Mouse (Mus musculus) right cerebral cortex, adult 2 months (tissue): Measurements from ENCODE around the gene Prss16.

ENCODE experiments used
- DNase-seq, 2 experiments: peaks; one replicate each; pipeline ENCODE4 v3.0.0; 2021 to 2022; ENCODE audit warnings: low spot score in 2 of 2

Prss16 gene

DNA sequence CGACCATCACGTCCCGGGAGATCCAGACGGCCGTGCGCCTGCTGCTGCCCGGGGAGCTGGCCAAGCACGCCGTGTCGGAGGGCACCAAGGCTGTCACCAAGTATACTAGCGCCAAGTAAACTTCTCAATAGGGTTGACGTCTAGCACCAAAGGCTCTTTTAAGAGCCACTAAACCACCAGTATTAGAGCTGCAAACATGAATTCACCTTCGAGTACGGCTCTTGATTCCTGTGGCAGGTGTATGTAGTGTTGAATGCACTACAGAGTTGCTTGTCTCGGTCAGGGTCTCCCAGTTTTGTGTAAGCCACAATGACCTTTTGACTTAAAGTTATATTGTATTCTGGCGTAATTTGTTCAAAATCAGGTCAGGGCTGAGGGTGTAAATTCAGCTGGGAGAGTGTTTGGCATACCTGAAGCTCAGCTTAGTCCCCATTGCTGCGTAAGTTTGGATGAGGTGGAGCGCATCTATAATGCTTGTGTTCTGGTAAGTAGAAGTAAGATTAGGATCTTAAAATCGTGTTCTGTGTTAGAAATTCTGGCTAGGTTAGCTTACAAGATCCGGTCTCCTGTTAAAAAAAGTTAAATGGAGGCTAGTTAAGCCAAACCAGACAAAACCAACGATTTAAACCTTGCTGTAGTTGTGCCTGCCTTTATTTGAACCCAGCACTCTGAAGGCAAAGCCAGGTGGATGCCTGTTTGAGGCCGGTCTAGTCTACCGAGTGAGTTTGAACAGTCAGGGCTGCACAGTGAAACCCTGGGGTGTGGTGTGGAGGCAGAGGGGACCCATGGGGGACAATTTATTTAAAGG lies 26.8 kb upstream of the Prss16 start:
- DNase-seq, result no peak

DNA sequence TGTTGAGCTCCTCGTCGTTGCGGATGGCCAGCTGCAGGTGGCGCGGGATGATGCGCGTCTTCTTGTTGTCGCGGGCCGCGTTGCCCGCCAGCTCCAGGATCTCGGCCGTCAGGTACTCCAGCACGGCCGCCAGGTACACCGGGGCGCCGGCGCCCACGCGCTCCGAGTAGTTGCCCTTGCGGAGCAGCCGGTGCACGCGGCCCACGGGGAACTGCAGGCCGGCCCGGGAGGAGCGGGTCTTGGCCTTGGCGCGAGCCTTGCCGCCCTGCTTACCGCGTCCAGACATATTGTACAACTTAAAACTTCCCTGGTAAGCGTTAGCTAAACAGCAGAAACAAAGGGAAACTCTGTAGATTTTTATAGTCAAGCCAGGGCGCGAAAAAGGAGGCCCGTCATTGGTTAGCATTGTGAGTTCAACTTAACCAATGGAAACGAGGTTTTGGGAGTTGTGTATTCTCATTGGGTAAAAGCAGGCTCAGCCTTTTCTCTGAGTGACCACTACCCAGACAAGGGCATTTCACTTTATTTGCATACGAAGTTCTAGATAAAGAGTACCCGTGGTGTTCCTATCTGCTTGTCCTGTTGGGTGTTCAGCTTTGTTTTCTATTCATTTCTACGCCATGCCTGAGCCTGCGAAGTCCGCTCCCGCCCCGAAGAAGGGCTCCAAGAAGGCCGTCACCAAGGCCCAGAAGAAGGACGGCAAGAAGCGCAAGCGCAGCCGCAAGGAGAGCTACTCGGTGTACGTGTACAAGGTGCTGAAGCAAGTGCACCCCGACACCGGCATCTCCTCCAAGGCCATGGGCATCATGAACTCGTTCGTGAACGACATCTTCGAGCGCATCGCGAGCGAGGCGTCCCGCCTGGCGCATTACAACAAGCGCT lies 26.0 kb upstream of the Prss16 start, which contains the start of the genes Hist1h2ah and Hist1h2bk:
Gene Hist1h2ah (minus strand): TSS at position 302 of the 882 bp plus-strand sequence.
Gene Hist1h2bk (plus strand): TSS at position 604 of the 882 bp plus-strand sequence.
- DNase-seq, result peak; percentile 88 to 92

GRCm38 (mm10) chr13:22034443-22035266 lies 25.1 kb upstream of the Prss16 start:
- DNase-seq, result no peak

DNA sequence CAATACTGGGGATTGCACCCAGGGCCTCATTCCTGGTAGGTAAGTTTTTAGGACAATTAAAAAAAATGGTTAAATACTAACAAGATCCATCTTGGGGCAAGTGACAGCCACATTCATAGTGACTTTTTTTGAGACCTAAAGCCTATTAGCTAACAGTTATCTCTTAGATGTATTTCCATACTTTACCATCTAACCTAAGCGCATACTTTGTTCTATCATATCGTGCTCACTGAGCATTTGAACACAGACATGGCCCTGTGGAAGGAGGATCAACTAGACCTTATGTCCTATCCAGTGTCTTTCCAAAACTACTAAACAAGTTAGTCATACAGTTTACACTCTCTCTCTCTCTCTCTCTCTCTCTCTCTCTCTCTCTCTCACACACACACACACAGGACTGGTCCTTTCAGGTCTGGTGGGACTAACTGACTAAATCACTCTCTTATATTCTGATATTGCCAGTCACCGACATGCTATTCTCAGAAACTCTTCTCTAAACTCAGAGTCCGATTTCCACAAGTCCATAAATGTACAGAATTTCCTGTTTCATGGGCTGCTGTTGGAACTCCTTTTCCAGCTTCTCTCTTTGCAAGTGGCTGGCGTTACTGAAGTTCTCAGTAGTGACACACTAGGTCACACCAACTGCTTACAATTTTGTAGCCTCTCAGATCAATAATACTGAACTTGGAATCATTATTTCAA lies 24.4 kb upstream of the Prss16 start:
- DNase-seq, result no peak

GRCm38 (mm10) chr13:22030493-22030892 lies 21.0 kb upstream of the Prss16 start:
- DNase-seq, result no peak

GRCm38 (mm10) chr13:22029928-22030327 lies 20.4 kb upstream of the Prss16 start:
- DNase-seq, result peak; percentile 57 to 62

GRCm38 (mm10) chr13:22028673-22029460 lies 19.3 kb upstream of the Prss16 start:
- peak; percentile 96 to 97 for DNase-seq

- DNase-seq, result peak; percentile 93 to 95
Measured at GRCm38 (mm10) chr13:22026058-22027031, 16.8 kb upstream of the Prss16 start.

DNA sequence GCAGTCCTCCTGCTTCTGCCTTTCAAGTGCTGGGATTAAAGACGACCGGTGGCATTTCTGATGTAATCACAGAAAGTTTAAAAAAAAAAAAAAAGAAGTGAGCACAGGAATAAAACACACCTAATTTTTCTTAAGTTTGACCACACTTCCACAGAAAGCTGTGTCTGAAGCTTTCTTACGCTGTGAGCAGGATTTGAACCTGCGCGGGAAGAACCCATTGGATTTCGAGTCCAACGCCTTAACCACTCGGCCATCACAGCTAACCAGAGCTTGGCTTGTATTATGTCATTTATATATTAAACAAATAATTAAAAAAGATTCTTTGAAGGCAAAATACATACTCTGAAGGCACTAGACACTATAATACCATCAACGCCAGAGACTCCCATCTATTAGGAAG lies 12.7 kb upstream of the Prss16 start:
- peak; percentile 77 to 82 for DNase-seq

DNA sequence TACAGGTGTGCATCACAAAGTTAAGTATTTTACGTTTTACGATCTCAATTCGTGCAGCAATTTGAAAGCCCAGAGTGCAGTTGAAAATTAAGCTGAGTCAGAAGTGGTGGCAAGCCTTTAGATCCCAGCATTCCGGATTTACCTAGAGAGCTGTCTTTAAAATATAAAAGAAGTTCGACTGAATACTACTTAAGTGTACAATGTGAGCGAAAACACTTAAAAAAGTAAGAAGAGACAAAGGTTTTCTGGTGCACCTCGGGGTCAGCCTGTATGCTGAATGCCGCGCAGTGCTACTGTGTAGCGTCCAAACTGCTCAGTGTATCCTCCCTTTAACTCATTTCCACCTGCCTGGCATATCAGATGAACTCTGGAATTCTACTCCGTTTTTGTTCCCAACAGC lies 12.0 kb upstream of the Prss16 start:
- DNase-seq, result no peak

DNA sequence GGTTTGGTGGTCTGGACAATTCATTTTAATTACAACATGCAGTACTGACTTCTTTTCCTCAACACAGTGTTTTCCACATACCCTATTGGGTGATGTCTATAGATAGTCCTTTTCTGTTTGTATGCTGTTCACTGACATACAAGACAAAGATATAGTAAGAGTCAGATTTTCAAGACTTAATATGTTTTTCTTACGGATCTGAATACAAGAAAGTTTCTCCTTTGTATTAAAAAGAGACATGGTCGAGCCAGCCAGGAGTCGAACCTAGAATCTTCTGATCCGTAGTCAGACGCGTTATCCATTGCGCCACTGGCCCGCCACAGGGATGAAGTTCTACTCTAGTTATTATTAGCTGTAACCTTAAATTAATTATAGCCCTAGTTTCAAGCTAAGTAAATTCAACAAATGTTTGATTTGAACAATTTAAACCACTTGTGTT lies 11.4 kb upstream of the Prss16 start:
- DNase-seq, result peak in 1 of 2 experiments; percentile 74

DNA sequence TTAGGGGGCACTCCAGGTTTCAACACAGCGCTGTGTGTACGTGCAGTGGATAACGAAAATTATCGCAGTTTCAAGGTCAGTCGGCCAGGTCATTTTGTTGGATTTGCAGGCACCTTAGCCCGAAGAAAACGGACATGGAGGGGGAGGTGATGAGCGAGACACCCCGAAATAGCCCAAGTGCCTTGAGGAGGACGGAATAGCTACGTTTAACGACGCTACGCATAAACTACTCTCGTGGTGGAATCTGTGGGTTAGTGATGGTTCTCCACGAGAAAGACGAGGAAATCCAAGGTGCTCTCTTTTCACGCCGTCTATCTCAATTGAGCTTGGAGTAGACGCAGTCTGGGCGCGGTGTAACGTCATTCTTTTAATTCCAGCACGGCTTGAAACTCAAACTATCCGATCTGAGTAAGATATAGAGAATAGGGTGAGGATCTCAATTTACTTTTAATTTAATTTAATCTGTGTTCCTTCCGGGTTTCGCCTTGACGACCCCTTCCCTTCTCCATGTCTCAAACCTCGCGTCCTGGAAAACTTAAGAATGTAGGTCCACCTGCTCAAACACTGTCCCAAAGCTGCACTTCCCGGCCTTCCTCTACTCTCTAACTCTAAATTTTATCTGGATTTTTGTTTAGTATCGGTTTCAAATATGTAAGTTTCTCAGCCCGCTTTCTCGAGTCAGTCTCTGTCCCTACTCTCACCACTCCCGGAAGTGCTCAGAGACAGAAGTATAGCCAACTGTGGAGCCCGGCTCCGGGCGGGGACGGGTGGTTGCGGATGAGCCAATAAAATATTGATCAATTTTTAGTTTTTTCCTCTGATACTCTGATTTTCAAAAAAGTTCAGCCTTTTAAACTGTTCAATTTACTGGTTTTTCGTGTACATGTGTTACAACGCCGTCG lies 10.6 kb upstream of the Prss16 start:
- DNase-seq, result no peak

GRCm38 (mm10) chr13:22015479-22016450 lies 6.2 kb upstream of the Prss16 start:
- peak; percentile 78 to 81 for DNase-seq

DNA sequence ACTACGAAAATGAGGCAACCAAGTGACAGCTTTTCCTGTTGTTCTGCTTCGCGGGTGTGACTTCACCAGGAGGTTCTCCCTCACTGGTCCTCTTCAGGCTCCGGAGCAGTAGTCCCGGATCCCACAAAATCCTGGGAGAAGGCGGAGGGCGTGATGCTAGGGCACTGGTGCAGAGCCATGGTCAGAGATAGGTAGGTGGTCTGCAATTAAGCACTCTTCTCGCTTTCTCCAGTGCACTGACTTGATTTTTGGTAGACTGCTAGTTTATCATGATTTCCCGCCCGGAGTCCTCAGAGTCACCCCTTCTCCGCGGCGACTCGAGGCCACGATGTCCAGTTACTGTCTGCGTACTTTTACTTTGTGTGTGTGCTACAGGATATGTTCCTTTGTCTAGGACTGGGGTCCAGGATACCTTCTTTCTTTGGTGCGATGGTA lies 4.9 kb upstream of the Prss16 start:
- no peak for DNase-seq

DNA sequence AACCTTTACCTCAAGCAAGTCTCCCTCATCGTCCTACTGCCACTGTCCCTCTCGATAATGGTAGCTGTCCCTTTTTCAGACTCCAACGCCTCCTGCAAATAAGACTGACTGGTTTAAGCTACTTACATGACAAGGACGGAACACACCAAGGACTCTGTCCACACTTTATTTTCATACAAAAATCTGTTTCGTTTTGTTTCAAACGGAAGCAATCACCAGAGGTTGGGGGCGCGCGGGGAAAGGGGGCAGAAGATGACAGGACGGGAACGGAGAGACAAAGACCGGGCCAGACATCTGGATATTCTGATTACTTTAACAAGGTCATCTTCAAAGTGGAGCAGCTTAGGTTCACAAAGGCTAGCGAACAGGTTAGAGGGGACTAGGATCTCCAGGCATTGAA lies 4.2 kb upstream of the Prss16 start:
- DNase-seq, result no peak

DNA sequence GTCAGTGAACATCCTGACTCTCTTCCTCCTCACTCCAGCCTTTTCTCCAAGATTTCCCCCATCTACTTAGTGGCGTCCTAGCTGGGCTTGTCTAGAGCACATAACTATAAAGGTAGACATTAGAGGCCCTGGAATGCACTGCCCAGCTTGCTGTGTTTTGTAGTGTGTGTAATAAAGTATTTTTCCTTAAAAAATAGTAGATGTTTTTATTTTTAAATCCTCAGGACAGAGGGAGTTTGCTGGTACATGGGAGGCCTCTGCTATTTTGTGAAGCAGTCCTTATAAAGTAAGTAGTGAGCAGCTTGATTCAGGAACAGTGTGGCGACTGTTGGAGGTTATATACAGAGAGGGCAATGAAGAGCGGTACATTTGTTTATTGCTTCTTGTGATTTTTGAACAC lies 835 bp downstream of the Prss16 start:
- no peak for DNase-seq

DNA sequence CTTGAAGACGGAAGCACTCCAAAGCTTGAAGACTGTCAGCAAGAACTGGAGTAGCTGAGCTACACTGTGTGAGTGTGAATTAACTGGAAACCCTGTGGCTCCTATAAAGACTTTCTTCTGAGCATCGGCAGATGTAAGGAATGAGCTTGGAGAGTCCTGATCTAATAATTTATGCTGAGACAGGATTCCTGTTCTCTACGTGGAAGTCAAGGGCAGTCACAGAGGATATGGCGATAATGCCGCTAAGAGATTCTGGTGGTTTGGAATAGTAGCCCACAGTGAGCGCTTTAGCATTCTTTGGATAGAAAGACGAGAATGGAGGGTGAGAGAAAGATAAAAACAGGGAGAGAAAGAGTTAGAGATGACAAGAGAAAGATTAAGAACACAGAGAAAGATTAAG lies 1.7 kb downstream of the Prss16 start:
- no peak for DNase-seq
